Mouse (Mus musculus) liver, adult 10 weeks (tissue): ENCODE results near the gene Cox14. TPM values are rescaled to one million over a fixed set of nuclear protein-coding genes. Genes with fewer than 3 reads are reported as not detected.

ENCODE experiments used
- polyA plus RNA-seq: library from polyadenylated mRNA; stranded (reverse); fragments of 350-450 nt; fragmentation: Illumina TruSeq; extraction: RNeasy Lipid Tissue Mini Kit (QIAGEN cat#74804); gene quantifications from one replicate; pipeline ENCODE4 v1.2.3, GENCODE M21; 2014; ENCODE audit warnings: low read depth, low replicate concordance

Gene Cox14
- polyA plus RNA-seq = 10.4 TPM

DNA sequence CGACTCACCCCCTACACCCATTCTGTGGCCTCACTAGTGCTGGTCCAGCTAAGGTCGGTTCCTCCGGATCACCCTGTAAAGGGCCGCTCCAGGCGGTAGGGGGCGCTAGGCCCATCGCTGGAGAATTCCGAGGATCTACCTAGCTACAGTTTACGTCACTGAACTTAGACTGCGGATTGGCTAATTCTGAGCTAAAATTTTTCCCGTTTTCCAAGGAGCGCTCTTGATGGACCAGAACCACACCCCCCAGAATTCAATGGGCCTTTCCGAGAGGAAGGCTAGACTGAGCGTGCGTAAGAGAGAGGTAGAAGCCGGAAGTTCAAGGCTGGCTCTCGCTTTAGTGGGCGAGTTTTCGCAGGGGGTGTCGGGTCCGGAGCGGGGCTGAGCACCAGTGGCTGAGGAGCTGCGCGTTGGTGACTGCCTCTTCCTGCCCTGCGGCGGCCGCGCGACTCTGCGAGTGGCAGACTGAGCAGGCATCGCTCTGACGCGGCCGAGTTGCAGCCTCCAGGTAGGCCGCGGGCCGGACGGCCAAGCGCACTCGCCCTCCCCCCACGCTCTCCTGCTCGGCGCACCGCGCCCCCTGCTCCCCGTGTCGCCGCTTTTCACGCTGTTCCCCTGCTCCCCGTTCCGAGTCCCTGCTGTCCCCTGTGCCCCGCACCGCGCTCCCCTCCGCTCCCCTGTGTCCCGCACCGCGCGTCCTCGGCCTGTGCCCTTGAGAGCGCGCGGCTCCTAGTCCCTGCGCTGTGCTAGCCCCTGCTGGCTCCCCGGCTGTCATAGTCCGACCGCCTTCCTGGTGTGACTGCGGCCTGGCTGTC, at the start of gene Cox14:
Cox14 (plus strand) TSS at position 278 of the 815 bp plus-strand sequence.

DNA sequence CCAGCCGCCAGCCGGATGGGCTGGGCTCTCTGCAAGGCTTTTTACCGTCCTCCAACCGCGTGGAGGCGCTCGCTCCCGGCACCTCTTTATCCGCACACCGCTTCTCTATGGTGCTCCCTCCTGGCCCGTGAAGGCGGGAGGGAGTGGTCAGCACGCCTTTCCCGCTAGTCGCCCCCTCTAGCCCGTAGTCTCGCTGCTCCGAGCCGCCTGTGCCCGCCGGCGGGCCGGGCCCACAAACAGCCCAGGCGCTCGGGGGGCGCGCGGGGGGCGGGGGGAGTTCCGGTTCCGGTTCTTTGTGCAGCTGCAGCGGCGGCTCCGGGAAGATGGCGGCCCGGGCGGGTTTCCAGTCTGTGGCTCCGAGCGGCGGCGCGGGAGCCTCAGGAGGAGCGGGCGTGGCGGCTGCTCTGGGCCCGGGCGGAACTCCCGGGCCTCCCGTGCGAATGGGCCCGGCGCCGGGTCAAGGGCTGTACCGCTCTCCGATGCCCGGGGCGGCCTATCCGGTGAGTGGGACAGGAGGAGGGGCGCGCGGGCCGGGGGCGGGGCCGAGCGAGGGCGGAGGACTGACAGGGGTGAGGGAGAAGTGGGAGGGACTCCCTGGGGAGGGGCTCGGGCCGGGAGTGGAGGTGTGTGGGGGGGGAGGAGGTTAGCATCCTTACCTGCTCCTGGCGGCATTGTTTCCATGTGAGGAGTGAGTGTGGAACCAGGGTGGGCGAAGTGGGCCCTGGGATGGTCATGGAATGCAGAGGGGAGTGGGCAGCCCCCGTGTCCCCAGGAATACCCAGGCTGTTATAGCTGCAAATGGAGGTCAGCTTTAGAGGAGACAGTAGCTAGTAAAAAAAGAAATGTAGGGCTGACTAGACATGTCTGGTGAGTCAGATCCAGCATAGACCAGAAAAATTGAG, 23.2 kb upstream of the Cox14 start, which contains the start of gene Smarcd1:
Smarcd1 (plus strand) TSS at position 131 of the 902 bp plus-strand sequence.

GRCm38 (mm10) chr15:99705440-99706048, 19.9 kb upstream of the Cox14 start, which contains the start of gene Gm17349:
Gene Gm17349, minus strand, starts transcription at chr15:99705490.

GRCm38 (mm10) chr15:99717386-99718334, 7.8 kb upstream of the Cox14 start, which contains the start of gene Gpd1:
Gene Gpd1, plus strand, starts transcription at chr15:99717515.

DNA sequence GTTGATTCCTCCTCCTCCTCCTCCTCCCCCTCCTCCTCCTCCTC, 47.3 kb downstream of the Cox14 start, which contains the start of gene Cers5:
Cers5 (minus strand) TSS at position 5 of the 44 bp plus-strand sequence.

Other genes with a start within 250 kb of the Cox14 start
- gene Faim2, start 197.5 kb upstream of the Cox14 start, polyA plus RNA-seq = not detected
- gene Aqp2, start 146.6 kb upstream of the Cox14 start, polyA plus RNA-seq = not detected
- not detected for gene Aqp5, start 134.8 kb upstream of the Cox14 start, polyA plus RNA-seq
- not detected for gene Aqp6, start 124.2 kb upstream of the Cox14 start, polyA plus RNA-seq
- gene Racgap1, start 74.0 kb upstream of the Cox14 start, polyA plus RNA-seq = 0.82 TPM
- gene Asic1, start 55.2 kb upstream of the Cox14 start, polyA plus RNA-seq = not detected
- 2.4 TPM for gene Smarcd1, start 23.5 kb upstream of the Cox14 start, polyA plus RNA-seq
- gene Gm17349, start 20.1 kb upstream of the Cox14 start, polyA plus RNA-seq = not detected
- gene Gpd1, start 8.1 kb upstream of the Cox14 start, polyA plus RNA-seq = 20.9 TPM
- gene Cers5, start 47.3 kb downstream of the Cox14 start, polyA plus RNA-seq = 1.7 TPM
- gene Lima1, start 149.8 kb downstream of the Cox14 start, polyA plus RNA-seq = 24.2 TPM
- not detected for gene Fam186a, start 241.4 kb downstream of the Cox14 start, polyA plus RNA-seq
- gene Larp4, start 244.4 kb downstream of the Cox14 start, polyA plus RNA-seq = 50.8 TPM